Mouse (Mus musculus): Measurements from ENCODE around the gene Akap6.

Akap6 gene

GRCm38 (mm10) chr12:53144122-53144695 lies 445.0 kb downstream of the Akap6 start:
- DNase-seq (ENCODE audit: low read depth, low spot score) = no peak

- no peak for DNase-seq (ENCODE audit: low read depth, low spot score)
Measured at GRCm38 (mm10) chr12:53144760-53145159, 445.6 kb downstream of the Akap6 start.

GRCm38 (mm10) chr12:53145516-53145915 lies 446.3 kb downstream of the Akap6 start:
- no peak for DNase-seq (ENCODE audit: low read depth, low spot score)

DNA sequence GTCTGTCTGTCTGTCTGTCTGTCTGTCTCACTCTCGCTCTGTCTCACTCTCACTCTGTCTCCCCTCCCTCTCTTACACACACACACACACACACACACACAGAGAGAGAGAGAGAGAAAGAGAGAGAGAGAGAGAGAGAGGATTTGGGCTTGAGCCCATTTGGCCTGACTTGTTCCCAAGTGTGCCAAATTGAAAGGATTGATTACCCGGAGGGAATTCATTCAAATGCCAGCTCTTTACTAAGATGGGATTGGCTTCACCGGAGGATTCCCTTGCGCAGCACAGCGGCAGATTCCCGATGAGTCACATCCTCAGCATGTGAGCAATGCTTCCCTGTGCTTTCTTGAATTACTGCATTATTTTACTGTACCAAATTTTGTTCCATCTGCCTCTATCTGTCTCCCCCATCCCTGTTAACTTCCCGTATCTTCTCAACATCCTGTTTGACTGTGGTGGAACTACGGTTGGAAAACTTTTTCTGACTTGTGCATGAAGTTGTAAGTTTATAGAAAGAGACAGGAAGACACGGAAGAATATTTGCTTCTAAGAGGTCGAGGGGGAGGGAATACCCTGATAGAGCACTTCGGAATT lies 447.4 kb downstream of the Akap6 start:
- DNase-seq (ENCODE audit: low read depth, low spot score) = no peak

GRCm38 (mm10) chr12:53147696-53148095 lies 448.5 kb downstream of the Akap6 start:
- no peak for DNase-seq (ENCODE audit: low read depth, low spot score)

- DNase-seq (ENCODE audit: low read depth, low spot score) = no peak
Measured at GRCm38 (mm10) chr12:53168189-53169003, 469.2 kb downstream of the Akap6 start.

DNA sequence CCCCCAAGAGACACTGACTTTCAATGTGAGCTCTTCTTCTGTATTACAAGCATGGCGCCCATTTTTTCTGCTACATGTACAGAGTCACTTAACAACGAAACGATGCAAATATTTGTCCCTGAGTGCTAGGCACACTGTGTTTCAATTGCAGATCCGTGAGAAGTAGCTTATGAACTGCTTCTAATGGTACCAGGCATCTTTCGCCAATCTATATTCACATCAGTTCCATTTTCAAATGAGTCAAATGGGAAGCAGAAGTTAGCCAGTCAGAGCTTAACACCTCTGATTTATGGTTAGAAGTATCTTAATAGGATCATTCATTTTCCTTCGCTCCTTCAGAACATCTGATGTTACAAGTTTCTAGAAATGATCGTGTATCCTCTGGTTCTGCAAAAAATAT lies 492.3 kb downstream of the Akap6 start:
- no peak for DNase-seq (ENCODE audit: low read depth, low spot score)

GRCm38 (mm10) chr12:53193664-53194063 lies 494.5 kb downstream of the Akap6 start:
- DNase-seq (ENCODE audit: low read depth, low spot score) = no peak
